Mouse (Mus musculus) lung, postnatal 0 days (tissue): ENCODE measurements around the gene Trip10.

Source experiments
- CTCF ChIP-seq: IDR thresholded peaks from 2 replicates; pipeline ENCODE4 v1.5.1; 2016; ENCODE audit warnings: antibody characterized with exemption, mild to moderate bottlenecking
- EP300 ChIP-seq: IDR thresholded peaks from 2 replicates; pipeline ENCODE4 v1.6.1; 2016; ENCODE audit warnings: antibody characterized with exemption, mild to moderate bottlenecking, control low read depth

GRCm38 (mm10) chr17:57227468-57227867 is 21.8 kb upstream of the Trip10 start:
- TF ChIP-seq EP300 (no peak), CTCF (no peak)
